Mouse (Mus musculus) thymus, postnatal 25 days (tissue): ENCODE measurements around the gene Defb25.
"Not testable (repeated sequence)": the region's sequence is repeated elsewhere in the genome, so short reads cannot be mapped to it uniquely, and the experiment has no call there.

ENCODE experiments used
- DNase-seq: peaks from one replicate; pipeline ENCODE4 v3.0.0; 2022

Gene Defb25

GRCm38 (mm10) chr2:152622953-152623352 lies at the start of gene Defb25:
Gene Defb25, minus strand, starts transcription at chr2:152623053.
- no peak for DNase-seq

DNA sequence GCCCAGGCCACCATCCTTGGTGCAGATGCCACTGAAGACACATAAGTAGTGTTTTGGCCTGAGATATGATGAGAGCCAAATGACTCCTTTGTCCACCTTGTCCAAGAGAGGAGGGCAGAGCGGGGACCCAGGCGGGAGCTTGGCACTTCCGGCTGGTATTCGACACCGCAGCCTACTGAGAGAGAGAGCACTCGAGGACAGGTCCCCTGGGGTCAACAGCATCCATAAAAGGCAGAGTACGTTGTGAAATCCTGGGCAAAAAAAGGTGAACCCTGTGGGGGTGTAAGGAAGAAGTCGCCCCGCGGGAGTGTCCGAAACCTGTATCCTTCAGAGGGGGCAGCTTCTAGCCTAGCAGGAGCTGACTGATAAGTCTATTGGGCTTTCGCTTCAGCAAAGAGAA lies 49.3 kb upstream of the Defb25 start:
- DNase-seq: no peak

DNA sequence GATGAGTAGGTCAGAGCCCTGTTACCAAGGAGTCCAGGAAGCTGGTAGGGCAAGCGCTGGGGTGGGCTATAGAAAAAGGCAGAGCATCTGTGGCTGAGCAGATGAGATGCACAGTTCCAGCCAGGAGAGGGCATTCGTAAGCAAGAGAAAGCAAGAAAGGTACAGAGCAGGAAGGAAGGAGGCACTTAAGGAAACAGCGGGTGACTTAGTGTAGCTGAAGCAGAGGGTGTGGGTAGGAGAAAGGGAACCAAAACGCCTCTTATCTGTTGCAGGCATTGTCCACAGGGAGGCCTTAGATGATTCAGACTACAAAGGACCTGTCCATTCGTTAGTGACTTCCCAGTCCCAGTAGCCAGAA lies 48.8 kb upstream of the Defb25 start:
- DNase-seq: peak; percentile 83

GRCm38 (mm10) chr2:152670983-152671641 lies 48.3 kb upstream of the Defb25 start:
- peak; percentile 93 for DNase-seq

DNA sequence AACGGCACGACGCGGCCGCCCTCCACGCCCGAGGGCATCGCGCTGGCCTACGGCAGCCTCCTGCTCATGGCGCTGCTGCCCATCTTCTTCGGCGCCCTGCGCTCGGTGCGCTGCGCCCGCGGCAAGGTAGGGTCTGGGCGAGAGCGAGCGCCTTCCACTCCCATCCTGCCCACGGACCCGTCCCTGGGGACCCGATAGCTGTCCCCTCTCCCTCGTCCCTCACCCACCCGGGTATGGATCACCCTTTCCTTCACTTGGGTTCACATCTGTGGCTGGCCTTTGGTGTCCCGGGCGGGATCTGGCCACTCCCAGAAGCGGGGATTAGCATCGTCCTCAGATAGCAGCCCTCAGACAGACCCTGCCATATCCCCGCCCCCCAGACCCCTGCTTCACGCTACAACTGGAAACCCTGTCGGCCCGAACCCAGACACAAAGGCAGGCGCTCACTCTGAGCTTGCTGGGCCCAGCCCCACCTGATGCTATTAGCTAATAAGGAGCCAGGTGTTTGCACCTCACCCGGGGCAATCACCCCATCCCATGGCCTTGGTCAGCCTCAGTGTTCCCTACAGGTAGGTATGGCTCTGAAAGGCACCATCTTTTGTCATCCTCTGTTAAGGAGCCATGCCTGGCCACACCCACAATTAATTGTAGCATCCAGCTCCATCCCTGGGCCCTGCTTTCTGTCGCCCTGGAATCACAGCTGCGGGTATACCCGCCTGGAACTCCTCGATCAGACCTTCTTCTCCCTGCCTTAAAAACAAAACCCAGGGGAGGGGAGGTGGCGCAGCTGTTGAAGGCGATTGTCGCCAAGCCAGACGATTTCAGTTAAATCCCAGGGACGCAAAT lies 47.0 kb upstream of the Defb25 start:
- DNase-seq: peak; percentile 42

DNA sequence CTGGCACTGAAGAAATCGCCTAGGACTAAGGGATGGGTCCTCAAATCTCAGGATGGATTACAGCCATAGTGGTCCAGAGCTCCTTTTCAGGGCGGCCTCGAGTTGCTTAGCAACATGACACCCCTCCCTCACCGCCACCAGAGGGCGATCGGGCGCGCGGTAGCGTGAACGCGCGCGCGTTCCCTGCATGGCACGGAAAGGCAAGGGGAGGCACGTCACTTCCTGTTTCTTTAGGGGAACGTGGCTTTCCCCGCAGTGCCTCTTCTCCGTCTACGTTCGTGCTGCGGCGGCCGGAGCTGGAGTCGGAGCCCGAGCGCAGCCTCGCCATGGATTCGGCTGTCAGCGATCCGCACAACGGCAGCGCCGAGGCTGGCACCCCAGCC lies 46.4 kb upstream of the Defb25 start, which contains the start of gene H13:
Gene H13 (plus strand): TSS at position 206 of the 383 bp plus-strand sequence.
- DNase-seq: peak; percentile 93

DNA sequence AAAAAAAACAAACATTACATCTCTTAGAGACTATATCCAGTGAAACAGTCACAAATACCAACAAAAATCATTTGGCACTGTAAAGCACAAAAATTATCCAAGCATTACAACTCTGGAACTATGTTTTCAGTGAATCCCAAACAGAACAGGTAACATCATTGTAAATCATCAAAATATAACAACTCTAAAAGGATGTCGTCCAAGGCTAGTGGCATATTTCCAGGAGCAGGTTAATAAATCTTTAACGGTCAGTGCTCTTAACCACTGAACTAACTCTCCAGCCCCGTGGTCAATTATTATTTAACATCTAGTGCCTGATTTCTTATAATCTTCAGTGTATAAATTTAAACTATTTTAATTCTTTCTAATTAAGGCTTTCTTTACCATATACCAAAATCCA lies 43.3 kb upstream of the Defb25 start:
- not testable (repeated sequence) for DNase-seq

GRCm38 (mm10) chr2:152661163-152661562 lies 38.3 kb upstream of the Defb25 start:
- no peak for DNase-seq

DNA sequence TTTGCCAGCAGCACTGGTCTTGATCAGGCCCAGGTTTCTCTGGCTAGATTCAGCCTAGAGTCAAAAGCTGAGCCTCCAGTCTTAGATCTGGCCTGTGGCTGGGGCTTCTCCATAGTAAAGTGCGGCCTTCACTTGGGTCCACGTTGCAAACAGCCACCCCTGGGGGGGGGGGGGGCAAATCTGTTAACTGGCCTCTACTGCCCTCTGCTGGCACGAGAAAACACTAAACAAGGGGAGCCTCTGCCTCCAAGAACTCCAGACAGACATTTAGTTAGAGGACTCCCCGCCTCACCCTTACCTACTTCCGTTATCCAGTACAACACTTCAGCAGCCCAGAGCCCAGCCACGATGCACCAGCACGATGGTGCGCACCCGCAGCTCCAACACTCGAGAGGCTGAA lies 34.5 kb upstream of the Defb25 start:
- no peak for DNase-seq

GRCm38 (mm10) chr2:152653874-152654715 lies 31.2 kb upstream of the Defb25 start:
- DNase-seq: no peak

DNA sequence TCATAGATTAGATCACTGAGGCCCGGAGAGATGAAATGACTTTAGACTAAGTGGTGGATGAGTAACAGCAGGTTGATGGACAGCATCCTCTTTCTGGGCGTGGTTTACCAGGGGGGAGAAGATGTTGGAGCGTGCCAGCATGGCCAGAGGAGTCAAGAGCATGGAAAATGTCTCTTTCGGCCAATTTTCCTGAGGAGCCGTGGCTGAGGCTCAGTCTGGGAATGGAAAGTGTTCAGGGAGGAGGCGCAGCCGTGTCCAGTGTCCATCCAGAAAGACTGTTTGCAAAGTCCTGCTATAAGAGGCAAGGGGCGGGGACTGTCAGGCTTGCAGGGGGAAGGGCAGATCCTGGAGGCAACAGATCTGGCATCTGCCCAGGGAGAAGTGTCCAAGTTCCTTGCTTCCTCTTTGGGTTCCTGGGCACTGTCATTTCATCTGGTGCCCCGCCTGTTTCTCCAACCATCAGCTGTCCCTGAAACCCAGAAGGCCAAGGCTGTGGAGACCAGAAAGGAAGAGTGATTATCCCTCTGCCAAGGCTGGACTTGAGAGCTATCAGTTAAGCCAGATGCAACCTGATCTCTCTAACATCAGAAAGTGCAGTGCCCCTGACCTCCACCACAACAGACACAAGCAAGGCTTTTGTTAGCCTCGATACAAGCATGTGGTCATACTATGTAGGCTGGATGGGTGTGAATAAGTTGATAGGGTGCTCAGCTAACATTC lies 30.2 kb upstream of the Defb25 start:
- DNase-seq: no peak

GRCm38 (mm10) chr2:152639406-152640113 lies 16.7 kb upstream of the Defb25 start:
- no peak for DNase-seq

DNA sequence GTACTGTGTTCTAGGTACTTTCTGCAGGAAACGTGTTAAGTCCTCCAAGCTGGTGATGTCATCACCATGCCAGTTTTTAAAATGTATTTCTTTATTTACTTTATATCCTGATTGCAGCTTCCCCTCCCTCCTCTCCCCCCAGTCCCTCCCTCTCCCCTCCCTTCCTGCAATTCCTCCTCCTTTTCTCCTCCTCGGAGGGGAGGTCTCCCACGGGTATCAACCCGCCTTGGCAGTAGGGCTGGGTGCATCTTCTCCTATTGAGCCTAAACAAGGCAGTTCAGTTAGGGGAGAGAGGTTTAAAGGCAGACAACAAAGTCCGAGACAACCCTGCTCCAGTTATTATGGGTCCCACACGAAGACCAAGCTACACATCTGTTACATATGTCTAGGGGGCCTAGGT lies 16.0 kb upstream of the Defb25 start:
- no peak for DNase-seq

DNA sequence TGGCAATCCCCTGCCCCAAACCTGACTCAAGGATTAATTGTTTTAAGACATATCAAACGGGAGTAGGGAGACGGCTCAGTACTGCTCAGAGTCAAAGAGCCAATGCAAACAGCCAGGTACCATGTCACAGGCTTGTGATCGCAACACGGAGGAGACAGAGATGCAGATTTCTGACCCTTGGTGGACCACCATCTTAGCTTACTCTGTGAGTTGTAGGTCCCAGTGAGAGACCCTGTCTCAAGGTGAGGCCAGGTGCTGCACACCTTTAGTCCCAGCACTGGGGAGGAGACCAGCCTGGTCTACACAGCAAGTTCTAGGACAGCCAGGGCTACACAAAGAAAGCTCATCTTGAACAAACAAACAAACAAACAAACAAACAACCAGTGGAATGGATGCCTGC lies 14.5 kb upstream of the Defb25 start:
- DNase-seq: no peak

DNA sequence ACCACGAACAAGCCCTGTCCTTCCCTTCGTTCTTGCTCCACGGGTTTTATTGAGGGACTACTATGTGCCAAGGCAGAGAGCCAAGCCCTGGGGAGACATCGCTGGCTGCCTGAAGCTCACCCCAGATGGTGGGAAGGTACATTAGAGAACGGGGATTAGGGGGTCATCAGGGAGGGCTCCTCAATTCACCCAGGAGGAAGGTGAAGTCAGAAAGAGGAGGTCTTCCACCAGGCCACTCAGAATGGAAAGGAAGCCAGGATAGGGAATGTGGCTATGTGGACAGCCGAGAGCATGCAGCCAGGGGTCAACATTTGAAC lies 14.1 kb upstream of the Defb25 start:
- DNase-seq: no peak

- no peak for DNase-seq
Measured at GRCm38 (mm10) chr2:152636246-152637005, 13.6 kb upstream of the Defb25 start.

DNA sequence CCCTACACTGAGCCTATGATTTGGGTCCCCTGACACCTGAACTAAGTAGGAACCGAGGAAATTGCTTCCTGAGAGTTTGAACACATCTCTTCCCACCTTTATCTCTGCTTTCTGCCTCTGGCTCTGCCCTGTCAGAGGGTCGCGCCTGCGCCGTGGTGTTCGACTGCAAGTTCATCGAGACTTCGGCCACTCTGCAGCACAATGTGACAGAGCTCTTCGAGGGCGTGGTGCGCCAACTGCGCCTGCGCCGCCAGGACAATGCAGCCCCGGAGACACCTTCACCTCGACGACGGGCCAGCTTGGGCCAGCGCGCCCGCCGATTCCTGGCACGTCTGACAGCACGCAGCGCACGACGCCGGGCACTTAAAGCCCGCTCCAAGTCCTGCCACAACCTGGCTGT lies 11.5 kb upstream of the Defb25 start:
- no peak for DNase-seq

GRCm38 (mm10) chr2:152633334-152633733 lies 10.5 kb upstream of the Defb25 start:
- DNase-seq: no peak

- no peak for DNase-seq
Measured at GRCm38 (mm10) chr2:152629904-152630303, 7.1 kb upstream of the Defb25 start.

GRCm38 (mm10) chr2:152629239-152629638 lies 6.4 kb upstream of the Defb25 start:
- DNase-seq: no peak

DNA sequence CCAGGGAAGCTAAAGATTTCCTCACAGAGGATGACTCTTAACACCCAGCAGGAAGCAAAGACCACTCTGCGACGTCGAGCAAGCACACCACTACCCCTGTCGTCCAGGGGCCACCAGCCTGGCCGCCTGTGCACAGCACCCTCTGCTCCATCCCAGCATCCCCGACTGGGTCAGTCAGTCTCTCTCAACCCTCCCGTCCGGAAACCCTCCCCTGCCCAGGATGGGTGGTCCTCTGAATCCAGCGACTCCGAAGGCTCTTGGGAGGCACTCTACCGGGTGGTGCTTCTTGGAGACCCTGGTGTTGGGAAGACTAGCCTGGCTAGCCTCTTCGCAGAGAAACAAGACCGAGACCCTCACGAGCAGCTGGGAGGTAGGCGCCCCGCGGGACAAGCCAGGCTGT lies 5.2 kb upstream of the Defb25 start:
- DNase-seq: no peak
